ENCODE assay signal across 13 mouse cellular contexts in the genomic region with DNA sequence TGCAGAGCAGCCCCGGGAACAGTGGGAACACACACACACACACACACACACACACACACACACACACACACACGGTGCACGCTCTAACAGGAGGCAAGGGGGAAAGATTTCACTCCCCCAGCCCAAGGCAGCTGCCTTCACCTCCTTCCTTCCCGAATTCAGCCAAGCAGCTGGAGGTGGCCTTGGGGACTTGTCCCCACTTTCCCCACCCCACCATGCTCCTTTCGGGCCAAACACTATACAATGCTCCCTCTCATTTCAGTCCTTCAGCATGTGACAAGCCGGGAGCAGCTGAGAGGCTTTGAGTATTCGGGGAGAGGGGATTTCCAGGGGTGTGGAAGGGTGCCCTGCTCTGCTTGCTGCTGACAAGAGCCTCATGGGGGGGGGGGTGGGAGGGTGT. TPM values are rescaled to one million over a fixed set of nuclear protein-coding genes. Genes with fewer than 3 reads are reported as not detected.
A peak's percentile ranks its signal among the peaks of the same experiment; 100 is the strongest.
DNase-seq lines count a peak whose midpoint lies in the region; ATAC-seq and TF ChIP-seq lines count a peak whose summit lies in the region.
"Had no signal": no experiment of that assay in that cellular context is flagged by ENCODE, and none has a peak within 500 bp of the region (broad histone marks: within the 10 kb centered on the region; RNA-seq: fewer than 3 reads in every experiment).

No protein-coding gene starts in this region.

- no peak overlapping the region for H3K4me2 ChIP-seq in kidney, embryonic 14.5 days (replicated peaks; ENCODE audit: low read depth, low read length)
- no peak overlapping the region for H3K4me2 ChIP-seq in hindbrain, embryonic 13.5 days
- H3K4me2 ChIP-seq in midbrain, postnatal 0 days (ENCODE audit: low read depth, low read length, poor library complexity, severe bottlenecking), result no peak overlapping the region

- WGBS in kidney, embryonic 14.5 days, result 21% methylated on average over 7 of the region's 7 CpGs
- 14% methylated on average over 7 of the region's 7 CpGs for WGBS in hindbrain, embryonic 13.5 days
- WGBS in midbrain, postnatal 0 days, result 14% methylated on average over 5 of the region's 7 CpGs

- TF ChIP-seq CTCF in midbrain, postnatal 0 days (IDR thresholded peaks at IDR 0.05), result no peak

- peaks cover 33% of the 10 kb centered on the region for H3K4me1 ChIP-seq in kidney, embryonic 14.5 days (ENCODE audit: control insufficient read depth, insufficient read depth, low read length)
- peaks cover 53% of the 10 kb centered on the region for H3K4me1 ChIP-seq in hindbrain, embryonic 13.5 days (replicated peaks)
- H3K4me1 ChIP-seq in midbrain, postnatal 0 days (ENCODE audit: insufficient read depth, low read length), result peaks cover 5% of the 10 kb centered on the region

- H3K9ac ChIP-seq in kidney, embryonic 14.5 days (ENCODE audit: low read depth, low read length), result no peak overlapping the region
- H3K9ac ChIP-seq in hindbrain, embryonic 13.5 days, result no peak overlapping the region
- no peak overlapping the region for H3K9ac ChIP-seq in midbrain, postnatal 0 days (replicated peaks; ENCODE audit: low read length, poor library complexity, severe bottlenecking)

- H3K36me3 ChIP-seq in kidney, embryonic 14.5 days (ENCODE audit: control insufficient read depth, insufficient read depth, low read length), result no peaks in the 10 kb centered on the region
- H3K36me3 ChIP-seq in hindbrain, embryonic 13.5 days, result no peaks in the 10 kb centered on the region
- H3K36me3 ChIP-seq in midbrain, postnatal 0 days (ENCODE audit: insufficient read depth, low read length), result no peaks in the 10 kb centered on the region

- intact Hi-C loops in heart, postnatal 36 days (cut with DNase I), result no loop called here

- H3K27ac ChIP-seq in kidney, embryonic 14.5 days (ENCODE audit: low read depth, low read length), result peak overlapping the region; percentile 26; the same call in 1 of the 2 replicates
- H3K27ac ChIP-seq in hindbrain, embryonic 13.5 days, result peak overlapping the region; percentile 58
- H3K27ac ChIP-seq in midbrain, postnatal 0 days (ENCODE audit: low read depth, low read length), result no peak overlapping the region

- no peaks in the 10 kb centered on the region for H3K9me3 ChIP-seq in kidney, embryonic 14.5 days (ENCODE audit: control insufficient read depth, low read length)
- H3K9me3 ChIP-seq in hindbrain, embryonic 13.5 days, result no peaks in the 10 kb centered on the region
- no peaks in the 10 kb centered on the region for H3K9me3 ChIP-seq in midbrain, postnatal 0 days (ENCODE audit: low read length)

- DNase-seq in kidney, postnatal 4 days, result no peak
- DNase-seq in brain, adult 2 months (ENCODE audit: low read depth, low spot score), result peak; percentile 66
- peak; percentile 32 for DNase-seq in midbrain, postnatal 0 days (ENCODE audit: low spot score)
- no peak for DNase-seq in heart, postnatal 36 days
- no peak for DNase-seq in cerebellum, postnatal 4 days (ENCODE audit: low spot score in 2 of 2)
- DNase-seq: gastrocnemius, postnatal 25 days; heart, postnatal 10 days; kidney, postnatal 14 days; thymus, adult 18-20 months had no signal

- no peak for ATAC-seq in kidney, embryonic 14.5 days (ENCODE audit: low FRiP score, low TSS enrichment)
- no peak for ATAC-seq in hindbrain, embryonic 13.5 days (ENCODE audit: low FRiP score)
- no peak for ATAC-seq in midbrain, postnatal 0 days (ENCODE audit: low FRiP score)
- no peak for ATAC-seq in frontal cortex, adult (ENCODE audit: low TSS enrichment)

- H3K27me3 ChIP-seq in kidney, embryonic 14.5 days (ENCODE audit: control insufficient read depth, insufficient read depth, low read length), result 0 out of 2 replicates have a peak, but pooled peaks cover 6% of the 10 kb centered on the region
- H3K27me3 ChIP-seq in hindbrain, embryonic 13.5 days, result peaks cover 36% of the 10 kb centered on the region
- H3K27me3 ChIP-seq in midbrain, postnatal 0 days (ENCODE audit: insufficient read depth, low read length), result peaks cover 3% of the 10 kb centered on the region; the same call in 1 of the 2 replicates

- H3K4me3 ChIP-seq in kidney, embryonic 14.5 days (ENCODE audit: low read length), result no peak overlapping the region
- H3K4me3 ChIP-seq in hindbrain, embryonic 13.5 days, result no peak overlapping the region
- no peak overlapping the region for H3K4me3 ChIP-seq in midbrain, postnatal 0 days (ENCODE audit: low read depth, low read length)
- H3K4me3 ChIP-seq: erythroblast, embryonic 14.5 days had no signal

RNA-seq across cellular contexts. Expression of gene C77080, which starts 19.3 kb away (rescaled TPM):
- 7.3 and 7.8 TPM in 2 replicates for polyA plus RNA-seq in kidney, embryonic 14.5 days (2014; fragmentation: Nextera tagmentation; extraction: Ambion mirVana)
- 5.3 and 5.4 TPM in 2 replicates for polyA plus RNA-seq in hindbrain, embryonic 13.5 days (2015; fragmentation: Nextera tagmentation; extraction: Ambion mirVana)
- total RNA-seq in midbrain, postnatal 0 days (2014; rRNA removed), result 16.6 and 25.6 TPM in 2 replicates
- 5.2 and 5.5 TPM in 2 replicates for polyA plus RNA-seq in midbrain, postnatal 0 days (2015; fragmentation: Nextera tagmentation; extraction: Ambion mirVana)
- 1 to 10 TPM; 3.5 to 3.6 TPM for total RNA-seq in heart, postnatal 36 days (2021)

RNA-seq across cellular contexts. Expression of gene Sync, which starts 45.5 kb away (rescaled TPM):
- 0.63 and 0.84 TPM in 2 replicates for polyA plus RNA-seq in kidney, embryonic 14.5 days (2014; fragmentation: Nextera tagmentation; extraction: Ambion mirVana)
- polyA plus RNA-seq in hindbrain, embryonic 13.5 days (2015; fragmentation: Nextera tagmentation; extraction: Ambion mirVana), result 1.1 and 1.4 TPM in 2 replicates
- total RNA-seq in midbrain, postnatal 0 days (2014; rRNA removed), result 2.1 and 2.6 TPM in 2 replicates
- polyA plus RNA-seq in midbrain, postnatal 0 days (2015; fragmentation: Nextera tagmentation; extraction: Ambion mirVana), result 1.1 and 1.3 TPM in 2 replicates
- 10 to 100 TPM; 15.8 to 17.1 TPM for total RNA-seq in heart, postnatal 36 days (2021)
- polyA plus RNA-seq: erythroblast, embryonic 14.5 days had no signal

RNA-seq across cellular contexts. Expression of gene Yars, which starts 52.3 kb away (rescaled TPM):
- polyA plus RNA-seq in kidney, embryonic 14.5 days (2014; fragmentation: Nextera tagmentation; extraction: Ambion mirVana), result 68.4 and 92.6 TPM in 2 replicates
- polyA plus RNA-seq in hindbrain, embryonic 13.5 days (2015; fragmentation: Nextera tagmentation; extraction: Ambion mirVana), result 104 and 106 TPM in 2 replicates
- total RNA-seq in midbrain, postnatal 0 days (2014; rRNA removed), result 66.8 and 81.9 TPM in 2 replicates
- 107 and 111 TPM in 2 replicates for polyA plus RNA-seq in midbrain, postnatal 0 days (2015; fragmentation: Nextera tagmentation; extraction: Ambion mirVana)
- 10 to 100 TPM; 26.3 to 31.0 TPM for total RNA-seq in heart, postnatal 36 days (2021)

RNA-seq across cellular contexts. Expression of gene S100pbp, which starts 52.4 kb away (rescaled TPM):
- 17.3 and 28.9 TPM in 2 replicates for polyA plus RNA-seq in kidney, embryonic 14.5 days (2014; fragmentation: Nextera tagmentation; extraction: Ambion mirVana)
- 17.6 and 18.0 TPM in 2 replicates for polyA plus RNA-seq in hindbrain, embryonic 13.5 days (2015; fragmentation: Nextera tagmentation; extraction: Ambion mirVana)
- 49.6 and 59.5 TPM in 2 replicates for total RNA-seq in midbrain, postnatal 0 days (2014; rRNA removed)
- 20.7 and 24.2 TPM in 2 replicates for polyA plus RNA-seq in midbrain, postnatal 0 days (2015; fragmentation: Nextera tagmentation; extraction: Ambion mirVana)
- total RNA-seq in heart, postnatal 36 days (2021), result 10 to 100 TPM; 11.3 to 15.7 TPM

Comparison
In these comparisons a context has a peak if more than half of its experiments do, and no peak if none do; other contexts are left out.
1. DNase-seq: peak in brain, adult 2 months (single experiment) and midbrain, postnatal 0 days (single experiment); none in kidney, postnatal 4 days (0 of 2), heart, postnatal 36 days (0 of 2) and cerebellum, postnatal 4 days (0 of 2).